Mouse (Mus musculus): ENCODE results near the gene Cort. TPM values are rescaled to one million over a fixed set of nuclear protein-coding genes. Genes with fewer than 3 reads are reported as not detected.

Cort gene
- polyA plus RNA-seq, 1 experiment from 2014 or later, result 0.86 TPM

- Histone ChIP-seq H3K36me3 (ENCODE audit: control insufficient read depth, insufficient read depth, low read length) (0 out of 2 replicates have a peak, but pooled peaks cover 4% of the 10 kb centered on the region), H3K4me2 (ENCODE audit: low read depth, low read length) (peak within 1 kb of the TSS; percentile 96), H3K9ac (replicated peaks; ENCODE audit: low read depth, low read length) (peak within 1 kb of the TSS; percentile 82), H3K27ac (ENCODE audit: low read depth, low read length) (peak within 1 kb of the TSS; percentile 71), H3K27me3 (ENCODE audit: control insufficient read depth, insufficient read depth, low read length) (no peaks in the 10 kb centered on the region), H3K4me1 (ENCODE audit: control insufficient read depth, insufficient read depth, low read length) (peaks cover 9% of the 10 kb centered on the region; the same call in 1 of the 2 replicates), H3K9me3 (ENCODE audit: control insufficient read depth, low read length) (no peaks in the 10 kb centered on the region), H3K4me3 (ENCODE audit: low read depth, low read length) (peak within 1 kb of the TSS; percentile 75)
- under 1% methylated on average over 59 of the region's 59 CpGs for WGBS
- ATAC-seq (ENCODE audit: low read depth), result peak; percentile 99
Measured at GRCm38 (mm10) chr4:149166215-149166946, 39.8 kb upstream of the Cort start, which contains the start of gene Pgd. Pgd (minus strand) TSS chr4:149166771.

GRCm38 (mm10) chr4:149164150-149164549, 37.6 kb upstream of the Cort start:
- no peak overlapping the region for H3K9ac ChIP-seq (replicated peaks; ENCODE audit: low read depth, low read length)
- no peak for ATAC-seq (ENCODE audit: low read depth)
- H3K27ac ChIP-seq (ENCODE audit: low read depth, low read length), result no peak overlapping the region
- H3K4me1 ChIP-seq (ENCODE audit: control insufficient read depth, insufficient read depth, low read length), result peaks cover 9% of the 10 kb centered on the region; the same call in 1 of the 2 replicates
- H3K4me2 ChIP-seq (ENCODE audit: low read depth, low read length), result no peak overlapping the region
- H3K27me3 ChIP-seq (ENCODE audit: control insufficient read depth, insufficient read depth, low read length), result no peaks in the 10 kb centered on the region
- WGBS, result 58% methylated on average over 5 of the region's 5 CpGs
- peaks cover 24% of the 10 kb centered on the region for H3K36me3 ChIP-seq (ENCODE audit: control insufficient read depth, insufficient read depth, low read length)
- H3K9me3 ChIP-seq (ENCODE audit: control insufficient read depth, low read length), result no peaks in the 10 kb centered on the region
- H3K4me3 ChIP-seq (ENCODE audit: low read depth, low read length), result no peak overlapping the region

GRCm38 (mm10) chr4:149163196-149163595, 36.6 kb upstream of the Cort start:
- H3K36me3 ChIP-seq (ENCODE audit: control insufficient read depth, insufficient read depth, low read length), result peaks cover 34% of the 10 kb centered on the region
- H3K4me2 ChIP-seq (ENCODE audit: low read depth, low read length), result no peak overlapping the region
- WGBS, result 62% methylated on average over 1 of the region's 1 CpGs
- H3K9me3 ChIP-seq (ENCODE audit: control insufficient read depth, low read length), result no peaks in the 10 kb centered on the region
- no peaks in the 10 kb centered on the region for H3K27me3 ChIP-seq (ENCODE audit: control insufficient read depth, insufficient read depth, low read length)
- H3K9ac ChIP-seq (replicated peaks; ENCODE audit: low read depth, low read length), result no peak overlapping the region
- H3K4me3 ChIP-seq (ENCODE audit: low read depth, low read length), result no peak overlapping the region
- no peak overlapping the region for H3K27ac ChIP-seq (ENCODE audit: low read depth, low read length)
- peaks cover 9% of the 10 kb centered on the region; the same call in 1 of the 2 replicates for H3K4me1 ChIP-seq (ENCODE audit: control insufficient read depth, insufficient read depth, low read length)
- no peak for ATAC-seq (ENCODE audit: low read depth)

GRCm38 (mm10) chr4:149161166-149161565, 34.6 kb upstream of the Cort start:
- H3K9ac ChIP-seq (replicated peaks; ENCODE audit: low read depth, low read length), result no peak overlapping the region
- H3K4me2 ChIP-seq (ENCODE audit: low read depth, low read length), result no peak overlapping the region
- H3K4me3 ChIP-seq (ENCODE audit: low read depth, low read length), result no peak overlapping the region
- no peak for ATAC-seq (ENCODE audit: low read depth)
- H3K4me1 ChIP-seq (ENCODE audit: control insufficient read depth, insufficient read depth, low read length), result peaks cover 9% of the 10 kb centered on the region; the same call in 1 of the 2 replicates
- H3K9me3 ChIP-seq (ENCODE audit: control insufficient read depth, low read length), result no peaks in the 10 kb centered on the region
- no peaks in the 10 kb centered on the region for H3K27me3 ChIP-seq (ENCODE audit: control insufficient read depth, insufficient read depth, low read length)
- 94% methylated on average over 6 of the region's 6 CpGs for WGBS
- H3K36me3 ChIP-seq (ENCODE audit: control insufficient read depth, insufficient read depth, low read length), result peaks cover 52% of the 10 kb centered on the region
- no peak overlapping the region for H3K27ac ChIP-seq (ENCODE audit: low read depth, low read length)

- no peak for ATAC-seq (ENCODE audit: low read depth)
- Histone ChIP-seq H3K4me1 (ENCODE audit: control insufficient read depth, insufficient read depth, low read length) (no peaks in the 10 kb centered on the region), H3K27me3 (ENCODE audit: control insufficient read depth, insufficient read depth, low read length) (no peaks in the 10 kb centered on the region), H3K36me3 (ENCODE audit: control insufficient read depth, insufficient read depth, low read length) (peaks cover 62% of the 10 kb centered on the region), H3K4me3 (ENCODE audit: low read depth, low read length) (no peak overlapping the region), H3K9ac (replicated peaks; ENCODE audit: low read depth, low read length) (no peak overlapping the region), H3K9me3 (ENCODE audit: control insufficient read depth, low read length) (no peaks in the 10 kb centered on the region), H3K4me2 (ENCODE audit: low read depth, low read length) (no peak overlapping the region), H3K27ac (ENCODE audit: low read depth, low read length) (no peak overlapping the region)
- WGBS, result 90% methylated on average over 13 of the region's 13 CpGs
Measured at GRCm38 (mm10) chr4:149159891-149160290, 33.3 kb upstream of the Cort start.

GRCm38 (mm10) chr4:149159203-149159602, 32.6 kb upstream of the Cort start:
- H3K27me3 ChIP-seq (ENCODE audit: control insufficient read depth, insufficient read depth, low read length), result no peaks in the 10 kb centered on the region
- peaks cover 69% of the 10 kb centered on the region for H3K36me3 ChIP-seq (ENCODE audit: control insufficient read depth, insufficient read depth, low read length)
- H3K9me3 ChIP-seq (ENCODE audit: control insufficient read depth, low read length), result no peaks in the 10 kb centered on the region
- H3K4me2 ChIP-seq (ENCODE audit: low read depth, low read length), result no peak overlapping the region
- H3K4me1 ChIP-seq (ENCODE audit: control insufficient read depth, insufficient read depth, low read length), result no peaks in the 10 kb centered on the region
- H3K27ac ChIP-seq (ENCODE audit: low read depth, low read length), result no peak overlapping the region
- no peak overlapping the region for H3K9ac ChIP-seq (replicated peaks; ENCODE audit: low read depth, low read length)
- 89% methylated on average over 2 of the region's 2 CpGs for WGBS
- no peak for ATAC-seq (ENCODE audit: low read depth)
- no peak overlapping the region for H3K4me3 ChIP-seq (ENCODE audit: low read depth, low read length)

GRCm38 (mm10) chr4:149157415-149157973, 30.9 kb upstream of the Cort start:
- Histone ChIP-seq H3K27ac (ENCODE audit: low read depth, low read length) (no peak overlapping the region), H3K36me3 (ENCODE audit: control insufficient read depth, insufficient read depth, low read length) (peaks cover 84% of the 10 kb centered on the region)
- 64% methylated on average over 8 of the region's 8 CpGs for WGBS

GRCm38 (mm10) chr4:149155711-149156110, 29.1 kb upstream of the Cort start:
- no peak for ATAC-seq (ENCODE audit: low read depth)
- Histone ChIP-seq H3K27me3 (ENCODE audit: control insufficient read depth, insufficient read depth, low read length) (no peaks in the 10 kb centered on the region), H3K4me3 (ENCODE audit: low read depth, low read length) (no peak overlapping the region), H3K9me3 (ENCODE audit: control insufficient read depth, low read length) (no peaks in the 10 kb centered on the region), H3K9ac (replicated peaks; ENCODE audit: low read depth, low read length) (no peak overlapping the region), H3K27ac (ENCODE audit: low read depth, low read length) (no peak overlapping the region), H3K4me2 (ENCODE audit: low read depth, low read length) (no peak overlapping the region), H3K36me3 (ENCODE audit: control insufficient read depth, insufficient read depth, low read length) (peaks cover 85% of the 10 kb centered on the region), H3K4me1 (ENCODE audit: control insufficient read depth, insufficient read depth, low read length) (no peaks in the 10 kb centered on the region)
- WGBS, result 95% methylated on average over 6 of the region's 6 CpGs

More at GRCm38 (mm10) chr4:149157415-149157973, 30.9 kb upstream of the Cort start:
- no peak overlapping the region for H3K4me3 ChIP-seq (ENCODE audit: low read depth, low read length)
- H3K9ac ChIP-seq (replicated peaks; ENCODE audit: low read depth, low read length), result no peak overlapping the region
- H3K4me2 ChIP-seq (ENCODE audit: low read depth, low read length), result no peak overlapping the region
- H3K27me3 ChIP-seq (ENCODE audit: control insufficient read depth, insufficient read depth, low read length), result no peaks in the 10 kb centered on the region
- no peaks in the 10 kb centered on the region for H3K4me1 ChIP-seq (ENCODE audit: control insufficient read depth, insufficient read depth, low read length)
- no peaks in the 10 kb centered on the region for H3K9me3 ChIP-seq (ENCODE audit: control insufficient read depth, low read length)
- no peak for ATAC-seq (ENCODE audit: low read depth)

- H3K9me3 ChIP-seq (ENCODE audit: control insufficient read depth, low read length), result no peaks in the 10 kb centered on the region
- H3K27ac ChIP-seq (ENCODE audit: low read depth, low read length), result no peak overlapping the region
- no peak overlapping the region for H3K4me3 ChIP-seq (ENCODE audit: low read depth, low read length)
- H3K36me3 ChIP-seq (ENCODE audit: control insufficient read depth, insufficient read depth, low read length), result peaks cover 83% of the 10 kb centered on the region
- no peak for ATAC-seq (ENCODE audit: low read depth)
- WGBS, result 97% methylated on average over 7 of the region's 7 CpGs
- H3K9ac ChIP-seq (replicated peaks; ENCODE audit: low read depth, low read length), result no peak overlapping the region
- H3K27me3 ChIP-seq (ENCODE audit: control insufficient read depth, insufficient read depth, low read length), result no peaks in the 10 kb centered on the region
- no peak overlapping the region for H3K4me2 ChIP-seq (ENCODE audit: low read depth, low read length)
- H3K4me1 ChIP-seq (ENCODE audit: control insufficient read depth, insufficient read depth, low read length), result no peaks in the 10 kb centered on the region
Measured at GRCm38 (mm10) chr4:149154859-149155258, 28.3 kb upstream of the Cort start.
